Mouse (Mus musculus): ENCODE measurements around the gene Ilkap.

DNA sequence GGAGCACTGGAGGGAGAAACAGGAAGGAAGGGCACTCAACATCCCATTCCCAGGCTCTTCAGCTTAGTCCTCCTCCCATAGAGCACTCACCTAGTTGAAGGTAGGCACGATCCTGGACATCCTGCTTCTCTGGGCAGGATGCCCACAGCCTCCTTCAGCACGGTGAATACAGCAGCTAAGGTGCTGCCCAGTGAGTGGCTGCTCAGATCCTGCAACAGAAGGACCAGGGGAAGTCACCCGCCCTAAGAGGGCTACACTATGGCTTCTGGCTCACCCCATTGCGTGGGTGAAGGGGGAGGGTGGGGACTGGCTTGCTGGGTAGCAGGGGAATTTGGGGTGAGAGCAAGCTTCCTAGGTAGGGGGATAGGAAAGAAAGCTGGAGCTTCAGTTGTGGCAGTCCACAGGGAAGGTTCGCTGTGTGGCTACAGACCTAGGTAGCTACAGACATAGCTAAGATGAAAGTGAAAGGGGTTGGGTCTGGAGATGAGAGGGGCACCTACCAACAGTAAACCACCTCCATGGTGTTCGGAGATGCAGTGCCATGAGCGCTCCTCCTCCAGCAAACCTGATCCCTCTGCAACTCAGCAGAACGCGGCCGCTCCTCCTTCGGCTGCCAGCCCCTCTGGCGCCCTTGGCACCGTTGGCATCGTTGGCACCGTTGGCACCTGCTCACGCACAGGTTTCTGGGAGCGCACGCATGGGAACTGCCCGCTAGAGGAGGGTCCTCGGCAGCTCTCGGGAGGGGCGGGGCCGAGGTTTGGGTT lies 7.0 kb upstream of the Ilkap start:
- no peak for TF ChIP-seq CTCF (IDR thresholded peaks at IDR 0.05; ENCODE audit: borderline replicate concordance, insufficient read depth, low read length)
- no peak for TF ChIP-seq POLR2A (IDR thresholded peaks at IDR 0.05; ENCODE audit: low read depth, low read length)

All from embryonic fibroblast, embryonic 13.5 days (primary cell).